Mouse (Mus musculus) megakaryocyte, embryonic 14.5 days (primary cell): ENCODE results near the gene Neurog1.

ENCODE experiments used
- FLI1 ChIP-seq: IDR thresholded peaks from 2 replicates; pipeline ENCODE4 v1.6.1; 2012; ENCODE audit warnings: low read length, inconsistent platforms, mixed read lengths
- GATA1 ChIP-seq: IDR thresholded peaks from 3 replicates; pipeline ENCODE4 v1.6.1; 2012; ENCODE audit warnings: mixed read lengths, low read length, inconsistent platforms, borderline replicate concordance

DNA sequence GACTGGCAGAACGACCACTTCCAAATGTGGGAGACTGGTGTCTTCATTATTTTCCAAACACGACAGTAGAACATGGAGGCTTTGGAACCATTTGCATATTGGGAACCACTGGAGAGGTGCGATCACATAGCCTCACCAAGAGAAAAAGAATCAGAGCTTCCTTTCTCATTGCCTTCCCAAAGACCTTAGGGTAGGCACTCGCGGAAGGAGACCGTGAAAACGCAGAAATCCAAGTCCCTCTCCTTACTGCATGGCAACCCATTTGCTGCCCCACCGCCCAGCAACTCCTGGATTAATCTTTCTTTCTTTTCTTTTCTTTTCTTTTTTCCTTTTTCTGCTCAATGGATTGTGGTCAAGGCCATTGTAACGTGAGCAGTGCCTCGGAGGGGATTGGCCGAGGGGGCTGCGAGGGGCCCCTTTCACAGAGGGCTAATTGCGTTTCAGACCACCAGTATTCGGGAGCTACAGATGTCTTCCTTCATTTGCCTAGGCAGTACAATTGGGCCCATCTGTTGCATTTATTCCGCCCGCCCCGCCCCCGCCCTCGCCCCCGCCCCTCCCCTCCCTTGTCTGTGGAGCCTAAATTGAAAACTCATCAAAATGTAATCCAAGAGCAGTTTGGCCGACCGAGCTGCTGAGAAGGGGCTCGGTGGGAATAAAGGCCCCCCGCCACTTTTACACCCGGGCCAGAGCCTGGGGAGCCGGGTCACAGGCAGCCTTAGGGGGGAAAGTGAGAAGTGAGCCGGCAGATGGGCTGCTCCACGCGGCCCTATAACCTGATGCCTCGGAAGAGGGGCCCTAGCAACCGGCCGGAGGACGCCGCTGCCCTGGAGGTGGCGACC is 43.5 kb downstream of the Neurog1 start:
- TF ChIP-seq GATA1 (no peak), FLI1 (no peak)
